ENCODE assay signal across 32 mouse cellular contexts in the genomic region with DNA sequence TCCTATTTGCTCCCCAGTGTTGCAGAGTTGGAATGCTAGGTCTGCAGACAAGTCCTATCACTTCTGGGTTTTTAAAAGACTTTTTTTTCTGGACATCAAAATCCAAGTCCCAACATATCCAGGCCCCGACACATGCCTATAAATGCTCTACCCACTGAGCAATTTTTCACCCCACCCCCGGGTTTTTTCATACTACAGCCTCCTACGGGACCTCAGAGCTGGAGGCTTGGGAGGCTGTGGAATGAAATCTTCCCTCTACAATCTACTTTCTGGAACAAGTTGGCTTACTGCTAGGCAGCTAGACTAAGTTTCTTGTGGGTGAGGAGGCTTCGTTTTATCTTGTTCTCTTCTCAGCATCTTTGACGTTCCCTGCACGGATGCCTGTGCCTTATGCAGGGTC.
"Had no signal": no experiment of that assay in that cellular context is flagged by ENCODE, and none has a peak within 500 bp of the region (broad histone marks: within the 10 kb centered on the region; RNA-seq: fewer than 3 reads in every experiment).

No protein-coding gene starts in this region.

- H3K9ac ChIP-seq: limb, embryonic 12.5 days; limb, embryonic 13.5 days; limb, embryonic 15.5 days; liver, embryonic 12.5 days; liver, embryonic 13.5 days; liver, embryonic 14.5 days; liver, embryonic 15.5 days; liver, postnatal 0 days; lung, embryonic 14.5 days; lung, embryonic 15.5 days; midbrain, embryonic 12.5 days; midbrain, embryonic 13.5 days; midbrain, embryonic 15.5 days had no signal

- DNase-seq: left cerebral cortex, postnatal 4 days; liver; liver, embryonic 13.5 days; liver, postnatal 0 days; lung, adult 18-20 months; lung, adult 2 months; lung, embryonic 14.5 days; lung, postnatal 10 days; lung, postnatal 14 days; lung, postnatal 36 days; lung, postnatal 4 days; midbrain, embryonic 14.5 days had no signal

- H3K9me3 ChIP-seq: limb, embryonic 10.5 days; limb, embryonic 12.5 days; limb, embryonic 13.5 days; limb, embryonic 15.5 days; liver, embryonic 13.5 days; liver, embryonic 15.5 days; lung, embryonic 15.5 days; midbrain, embryonic 10.5 days; midbrain, embryonic 12.5 days; midbrain, embryonic 13.5 days; midbrain, embryonic 15.5 days had no signal

- H3K27ac ChIP-seq: left cerebral cortex, adult 2 months; limb, embryonic 10.5 days; limb, embryonic 12.5 days; limb, embryonic 13.5 days; limb, embryonic 15.5 days; liver, embryonic 12.5 days; liver, embryonic 13.5 days; liver, embryonic 14.5 days; liver, embryonic 15.5 days; lung, embryonic 15.5 days; macrophage; midbrain, embryonic 10.5 days; midbrain, embryonic 12.5 days; midbrain, embryonic 13.5 days; midbrain, embryonic 15.5 days had no signal

- ATAC-seq: liver, embryonic 12.5 days; liver, postnatal 0 days; lung, postnatal 0 days; midbrain, embryonic 13.5 days; midbrain, embryonic 15.5 days; midbrain, embryonic 16.5 days had no signal

- H3K4me1 ChIP-seq: limb, embryonic 10.5 days; limb, embryonic 12.5 days; limb, embryonic 13.5 days; limb, embryonic 15.5 days; liver, embryonic 12.5 days; liver, embryonic 13.5 days; liver, embryonic 15.5 days; lung, embryonic 15.5 days; megakaryocyte, embryonic 14.5 days; midbrain, embryonic 10.5 days; midbrain, embryonic 12.5 days; midbrain, embryonic 13.5 days; midbrain, embryonic 15.5 days had no signal

- H3K27me3 ChIP-seq: limb, embryonic 12.5 days; limb, embryonic 13.5 days; limb, embryonic 15.5 days; liver, embryonic 12.5 days; liver, embryonic 13.5 days; liver, embryonic 15.5 days; lung, embryonic 15.5 days; megakaryocyte, embryonic 14.5 days; midbrain, embryonic 12.5 days; midbrain, embryonic 13.5 days; midbrain, embryonic 15.5 days had no signal

- H3K4me3 ChIP-seq: left cerebral cortex, adult 2 months; limb, embryonic 10.5 days; limb, embryonic 12.5 days; limb, embryonic 13.5 days; limb, embryonic 15.5 days; liver, embryonic 12.5 days; liver, embryonic 13.5 days; liver, embryonic 15.5 days; lung, embryonic 15.5 days; megakaryocyte, embryonic 14.5 days; midbrain, embryonic 10.5 days; midbrain, embryonic 12.5 days; midbrain, embryonic 13.5 days; midbrain, embryonic 15.5 days; myocyte had no signal

- H3K4me2 ChIP-seq: limb, embryonic 12.5 days; limb, embryonic 13.5 days; limb, embryonic 15.5 days; liver, embryonic 11.5 days; liver, embryonic 12.5 days; liver, embryonic 13.5 days; liver, embryonic 15.5 days; lung, embryonic 14.5 days; lung, embryonic 15.5 days; midbrain, embryonic 11.5 days; midbrain, embryonic 12.5 days; midbrain, embryonic 13.5 days; midbrain, embryonic 15.5 days had no signal

- H3K36me3 ChIP-seq: limb, embryonic 10.5 days; limb, embryonic 12.5 days; limb, embryonic 13.5 days; limb, embryonic 15.5 days; liver, embryonic 12.5 days; liver, embryonic 13.5 days; liver, embryonic 15.5 days; lung, embryonic 15.5 days; midbrain, embryonic 10.5 days; midbrain, embryonic 12.5 days; midbrain, embryonic 13.5 days; midbrain, embryonic 15.5 days had no signal
